Mouse (Mus musculus): ENCODE measurements around the gene Dnmt3b.

DNA sequence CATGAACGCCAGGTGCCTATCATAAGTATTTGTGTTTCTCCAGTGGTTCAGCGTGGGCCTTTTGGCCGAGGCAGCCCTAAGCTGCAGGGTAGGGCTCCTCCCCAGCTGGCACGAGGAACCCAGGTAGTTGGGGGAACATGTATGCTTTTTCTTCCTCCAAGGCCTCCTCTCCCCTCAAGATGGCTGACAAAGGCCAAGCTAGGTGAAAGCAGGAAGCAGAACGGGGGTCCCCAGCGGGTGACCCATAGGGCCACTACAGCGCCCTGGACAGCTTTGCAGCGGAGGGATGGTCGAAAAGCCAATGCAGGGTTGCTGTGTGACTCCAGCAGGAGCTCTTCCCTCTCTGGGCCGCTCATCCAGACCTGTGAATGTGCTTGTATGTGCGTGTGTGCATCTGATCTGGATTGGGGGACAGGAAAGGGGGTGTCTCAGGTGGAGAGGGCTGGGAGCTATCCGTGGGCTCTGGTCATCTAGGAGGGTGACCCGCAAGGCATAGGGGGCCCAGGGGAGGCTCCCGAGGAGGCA is 415 bp upstream of the Dnmt3b start:
- TF ChIP-seq CTCF (IDR thresholded peaks at IDR 0.05; ENCODE audit: borderline replicate concordance, control insufficient read depth, extremely low read depth, insufficient read depth, low read length, poor library complexity) (no peak), POLR2A (IDR thresholded peaks at IDR 0.05; ENCODE audit: control insufficient read depth, extremely low read depth, insufficient read depth, low read length, poor library complexity) (no peak)
